Mouse (Mus musculus) midbrain, embryonic 16.5 days (tissue): ENCODE measurements around the gene Lpp. TPM values are rescaled to one million over a fixed set of nuclear protein-coding genes. Genes with fewer than 3 reads are reported as not detected.

Experiments
- ATAC-seq: fragments of 200-750 bp; cut with Nextera tagmentation; 2 replicates; pipeline ENCODE4 v1.8.0; 2017; ENCODE audit warnings: moderate TSS enrichment
- H3K27ac ChIP-seq: fragments of 300-500 bp; sonication (generic); 2 replicates; pipeline ENCODE4 v1.5.1; 2014; ENCODE audit warnings: mild to moderate bottlenecking, low read length, mixed read lengths
- H3K27me3 ChIP-seq: fragments of 300-500 bp; sonication (generic); 2 replicates; pipeline ENCODE4 v1.6.1; 2014; ENCODE audit warnings: low read depth, low read length, mixed read lengths; ENCODE audit not compliant: control insufficient read depth, insufficient read depth
- H3K36me3 ChIP-seq: fragments of 300-500 bp; sonication (generic); 2 replicates; pipeline ENCODE4 v1.6.1; 2014; ENCODE audit warnings: mild to moderate bottlenecking, low read length, moderate library complexity, mixed read lengths; ENCODE audit not compliant: control insufficient read depth, insufficient read depth
- H3K4me1 ChIP-seq: fragments of 300-500 bp; sonication (generic); 2 replicates; pipeline ENCODE4 v1.6.1; 2014; ENCODE audit warnings: mild to moderate bottlenecking, low read length, mixed read lengths; ENCODE audit not compliant: control insufficient read depth, insufficient read depth
- H3K4me2 ChIP-seq: fragments of 300-500 bp; sonication (generic); 2 replicates; pipeline ENCODE4 v1.6.1; 2014; ENCODE audit warnings: mild to moderate bottlenecking, low read length, mixed read lengths
- H3K4me3 ChIP-seq: fragments of 300-500 bp; sonication (generic); 2 replicates; pipeline ENCODE4 v1.5.1; 2014; ENCODE audit warnings: low read depth, mild to moderate bottlenecking, low read length, moderate library complexity, mixed read lengths
- H3K9ac ChIP-seq: fragments of 300-500 bp; sonication (generic); 2 replicates; pipeline ENCODE4 v1.6.1; 2014; ENCODE audit warnings: low read depth, low read length, mixed read lengths
- H3K9me3 ChIP-seq: fragments of 300-500 bp; sonication (generic); replicated peaks from 2 replicates; pipeline ENCODE4 v1.6.1; 2014; ENCODE audit warnings: mild to moderate bottlenecking, low read length, mixed read lengths; ENCODE audit not compliant: control insufficient read depth, poor library complexity, severe bottlenecking
- WGBS: fragments of 180-500 bp; shearing (Covaris S2); extraction: QIAGEN DNeasy Blood & Tissue Kit; methylation state at CpG from one replicate; pipeline ENCODE4 v1.1.7; 2014; 5-methylcytosine and 5-hydroxymethylcytosine counted together
- polyA plus RNA-seq: library from polyadenylated mRNA; unstranded; fragments of >200 nt; fragmentation: Nextera tagmentation; extraction: Ambion mirVana; gene quantifications from 2 replicates; pipeline ENCODE4 v1.2.1, GENCODE M21; 2015

The Lpp gene
- polyA plus RNA-seq, 1 experiment from 2014 or later, result 10.7 TPM

GRCm38 (mm10) chr16:24859509-24860140 lies 466.3 kb downstream of the Lpp start:
- no peaks in the 10 kb centered on the region for H3K36me3 ChIP-seq
- H3K27me3 ChIP-seq, result no peaks in the 10 kb centered on the region
- no peak overlapping the region for H3K9ac ChIP-seq
- ATAC-seq, result no peak
- 87% methylated on average over 9 of the region's 9 CpGs for WGBS
- no peaks in the 10 kb centered on the region for H3K4me1 ChIP-seq
- no peak overlapping the region for H3K4me2 ChIP-seq
- H3K27ac ChIP-seq, result no peak overlapping the region
- H3K4me3 ChIP-seq, result no peak overlapping the region
- no peaks in the 10 kb centered on the region for H3K9me3 ChIP-seq

GRCm38 (mm10) chr16:24860445-24860844 lies 467.1 kb downstream of the Lpp start:
- no peak overlapping the region for H3K4me2 ChIP-seq
- WGBS, result 91% methylated on average over 7 of the region's 7 CpGs
- no peaks in the 10 kb centered on the region for H3K4me1 ChIP-seq
- H3K27ac ChIP-seq, result no peak overlapping the region
- no peaks in the 10 kb centered on the region for H3K27me3 ChIP-seq
- no peaks in the 10 kb centered on the region for H3K36me3 ChIP-seq
- H3K9ac ChIP-seq, result no peak overlapping the region
- no peak for ATAC-seq
- no peak overlapping the region for H3K4me3 ChIP-seq
- H3K9me3 ChIP-seq, result no peaks in the 10 kb centered on the region

GRCm38 (mm10) chr16:24861374-24861773 lies 468.1 kb downstream of the Lpp start:
- Histone ChIP-seq H3K36me3 (no peaks in the 10 kb centered on the region), H3K27ac (no peak overlapping the region), H3K4me2 (no peak overlapping the region), H3K27me3 (no peaks in the 10 kb centered on the region), H3K9ac (no peak overlapping the region), H3K4me1 (no peaks in the 10 kb centered on the region), H3K9me3 (no peaks in the 10 kb centered on the region), H3K4me3 (no peak overlapping the region)
- ATAC-seq, result no peak
- 87% methylated on average over 5 of the region's 5 CpGs for WGBS

GRCm38 (mm10) chr16:24874235-24874634 lies 480.9 kb downstream of the Lpp start:
- Histone ChIP-seq H3K4me3 (no peak overlapping the region), H3K36me3 (no peaks in the 10 kb centered on the region), H3K27ac (no peak overlapping the region), H3K9me3 (peaks cover 4% of the 10 kb centered on the region; the same call in 1 of the 2 replicates), H3K4me2 (no peak overlapping the region), H3K4me1 (no peaks in the 10 kb centered on the region), H3K27me3 (no peaks in the 10 kb centered on the region), H3K9ac (no peak overlapping the region)
- no peak for ATAC-seq
- 76% methylated on average over 4 of the region's 4 CpGs for WGBS

- Histone ChIP-seq H3K36me3 (no peaks in the 10 kb centered on the region), H3K4me2 (no peak overlapping the region), H3K4me3 (no peak overlapping the region), H3K9me3 (peaks cover 4% of the 10 kb centered on the region; the same call in 1 of the 2 replicates), H3K4me1 (no peaks in the 10 kb centered on the region; the same call in 1 of the 2 replicates), H3K9ac (no peak overlapping the region), H3K27me3 (no peaks in the 10 kb centered on the region), H3K27ac (no peak overlapping the region)
- 37% methylated on average over 1 of the region's 1 CpGs for WGBS
- no peak for ATAC-seq
Measured at GRCm38 (mm10) chr16:24875661-24876060, 482.4 kb downstream of the Lpp start.

- Histone ChIP-seq H3K4me2 (no peak overlapping the region), H3K27ac (no peak overlapping the region), H3K36me3 (no peaks in the 10 kb centered on the region), H3K27me3 (no peaks in the 10 kb centered on the region), H3K4me1 (no peaks in the 10 kb centered on the region; the same call in 1 of the 2 replicates), H3K4me3 (no peak overlapping the region), H3K9ac (no peak overlapping the region), H3K9me3 (no peaks in the 10 kb centered on the region)
- ATAC-seq, result no peak
- 94% methylated on average over 4 of the region's 4 CpGs for WGBS
Measured at GRCm38 (mm10) chr16:24878977-24879376, 485.7 kb downstream of the Lpp start.

- peak; percentile 71 for ATAC-seq
- 29% methylated on average over 8 of the region's 8 CpGs for WGBS
- H3K9me3 ChIP-seq, result no peaks in the 10 kb centered on the region
- H3K36me3 ChIP-seq, result no peaks in the 10 kb centered on the region
- H3K9ac ChIP-seq, result no peak overlapping the region
- no peaks in the 10 kb centered on the region; the same call in 1 of the 2 replicates for H3K4me1 ChIP-seq
- no peaks in the 10 kb centered on the region for H3K27me3 ChIP-seq
- no peak overlapping the region for H3K27ac ChIP-seq
- H3K4me3 ChIP-seq, result no peak overlapping the region
- no peak overlapping the region for H3K4me2 ChIP-seq
Measured at GRCm38 (mm10) chr16:24880698-24881097, 487.4 kb downstream of the Lpp start.

- Histone ChIP-seq H3K27me3 (no peaks in the 10 kb centered on the region), H3K4me3 (no peak overlapping the region), H3K4me1 (no peaks in the 10 kb centered on the region; the same call in 1 of the 2 replicates), H3K36me3 (no peaks in the 10 kb centered on the region), H3K9ac (no peak overlapping the region), H3K9me3 (no peaks in the 10 kb centered on the region), H3K4me2 (no peak overlapping the region), H3K27ac (no peak overlapping the region)
- no peak for ATAC-seq
- WGBS, result 86% methylated on average over 3 of the region's 3 CpGs
Measured at GRCm38 (mm10) chr16:24881981-24882775, 488.9 kb downstream of the Lpp start.

- Histone ChIP-seq H3K36me3 (no peaks in the 10 kb centered on the region), H3K9ac (no peak overlapping the region), H3K4me2 (no peak overlapping the region), H3K27ac (no peak overlapping the region), H3K4me1 (no peaks in the 10 kb centered on the region; the same call in 1 of the 2 replicates), H3K27me3 (no peaks in the 10 kb centered on the region), H3K9me3 (no peaks in the 10 kb centered on the region), H3K4me3 (no peak overlapping the region)
- no peak for ATAC-seq
Measured at GRCm38 (mm10) chr16:24884017-24884416, 490.7 kb downstream of the Lpp start.
